Mouse (Mus musculus) ES-E14 (cell line): ENCODE measurements around the gene Gamt. TPM values are rescaled to one million over a fixed set of nuclear protein-coding genes. Genes with fewer than 3 reads are reported as not detected.

Experiments used
- DNase-seq: peaks from one replicate; pipeline ENCODE4 v3.0.0-alpha.2; 2013; ENCODE audit warnings: low read depth, low spot score
- H3K27ac ChIP-seq: 2 replicates; pipeline ENCODE4 v1.5.1; 2012; ENCODE audit warnings: low read depth, mild to moderate bottlenecking, low read length, moderate library complexity, mixed read lengths; ENCODE audit not compliant: poor library complexity, insufficient read depth, severe bottlenecking
- H3K36me3 ChIP-seq: 2 replicates; pipeline ENCODE4 v1.6.1; 2012; ENCODE audit warnings: mild to moderate bottlenecking, low read length, moderate library complexity, mixed read lengths; ENCODE audit not compliant: control insufficient read depth, poor library complexity, insufficient read depth, severe bottlenecking
- H3K4me1 ChIP-seq, 2 experiments: fragments of 150-350 bp in 1 of 2; sonication (generic) in 1 of 2; 2 replicates each; pipeline ENCODE4 v1.6.1; 2012; ENCODE audit warnings: low read length in 2 of 2, mild to moderate bottlenecking in 1 of 2, mixed read lengths in 1 of 2; ENCODE audit not compliant: control insufficient read depth in 2 of 2, insufficient read depth in 2 of 2, poor library complexity in 1 of 2
- H3K4me3 ChIP-seq, 2 experiments: fragments of 150-350 bp in 1 of 2; sonication (generic) in 1 of 2; 2 replicates each; pipeline ENCODE4 v1.5.1; 2012; ENCODE audit warnings: low read length in 2 of 2, low read depth in 1 of 2, mild to moderate bottlenecking in 1 of 2, mixed read lengths in 1 of 2; ENCODE audit not compliant: insufficient read depth in 1 of 2, poor library complexity in 1 of 2, severe bottlenecking in 1 of 2
- H3K9ac ChIP-seq: 2 replicates; pipeline ENCODE4 v1.6.1; 2012; ENCODE audit warnings: low read depth, mild to moderate bottlenecking, low read length, mixed read lengths; ENCODE audit not compliant: poor library complexity, insufficient read depth, severe bottlenecking
- H3K9me3 ChIP-seq: fragments of 150-350 bp; sonication (generic); 2 replicates; pipeline ENCODE4 v1.6.1; 2012; ENCODE audit warnings: low read depth, mild to moderate bottlenecking, low read length; ENCODE audit not compliant: control insufficient read depth, insufficient read depth
- CHD2 ChIP-seq: IDR thresholded peaks from 2 replicates; pipeline ENCODE4 v1.6.1; 2014; ENCODE audit warnings: mild to moderate bottlenecking, low read depth, low read length, inconsistent platforms
- HCFC1 ChIP-seq: IDR thresholded peaks from 2 replicates; pipeline ENCODE4 v1.6.1; 2012; ENCODE audit warnings: low read length, inconsistent platforms, borderline replicate concordance; ENCODE audit not compliant: insufficient read depth
- MAFK ChIP-seq: IDR thresholded peaks from 2 replicates; pipeline ENCODE4 v1.6.1; 2014; ENCODE audit warnings: mild to moderate bottlenecking, low read depth, low read length, inconsistent platforms; ENCODE audit not compliant: insufficient read depth
- ZC3H11A ChIP-seq: IDR thresholded peaks from 2 replicates; pipeline ENCODE4 v1.6.1; 2012; ENCODE audit warnings: low read depth, mild to moderate bottlenecking, inconsistent platforms, low read length, borderline replicate concordance
- ZNF384 ChIP-seq: IDR thresholded peaks from 2 replicates; pipeline ENCODE4 v1.6.1; 2012; ENCODE audit warnings: low read depth, low read length, inconsistent platforms
- in situ Hi-C, 2 experiments: fragments of 600-800 bp; cut with MboI; formaldehyde crosslinking; loops; one replicate each; pipeline ENCODE4 v1.15.1; 2025; ENCODE audit warnings: low sequenced_read_pairs in 2 of 2, inconsistent platforms in 1 of 2; ENCODE audit not compliant: unreplicated experiment in 2 of 2
- total RNA-seq: library from RNA; depleted of rRNA; stranded (reverse); fragments of 300-350 nt; gene quantifications from 2 replicates; pipeline ENCODE4 v1.2.3, GENCODE M21; 2012

Gene Gamt
- total RNA-seq, 1 experiment, result 2.9 TPM

DNA sequence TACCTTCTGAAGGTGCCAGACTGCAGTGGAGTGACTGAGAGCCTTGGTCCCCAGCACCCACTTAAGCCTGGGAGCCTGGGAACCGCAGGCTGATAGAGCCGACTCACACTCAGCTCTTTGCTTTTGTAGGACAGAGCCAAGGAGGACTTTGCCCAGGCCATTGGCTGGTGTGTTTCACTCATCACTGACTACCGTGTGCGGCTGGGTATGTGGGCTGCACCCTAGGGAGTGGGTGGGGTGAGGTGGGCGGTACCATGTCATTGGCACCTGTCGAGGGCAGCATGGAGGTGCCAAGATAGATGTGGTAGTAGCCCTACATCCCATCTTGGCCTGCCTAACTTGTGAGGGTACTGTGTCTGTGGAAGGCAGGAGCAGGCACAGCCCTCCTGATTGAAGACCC, 21.0 kb downstream of the Gamt start:
- Histone ChIP-seq H3K9me3 (no peaks in the 10 kb centered on the region), H3K36me3 (peaks cover 92% of the 10 kb centered on the region), H3K9ac (no peak overlapping the region), H3K27ac (no peak overlapping the region), H3K4me3 (no peak overlapping the region), H3K4me1 (no peaks in the 10 kb centered on the region; a peak in 1 of 4 replicates)
- TF ChIP-seq ZNF384 (no peak), MAFK (no peak), ZC3H11A (no peak), HCFC1 (no peak), CHD2 (no peak)
- in situ Hi-C loops, result loop anchor here in 1 of 2 experiments (10.0 kb wide), 1 partner anchor 65 kb away; the partner anchor contains the start of genes 1600002K03Rik and Efna2
- DNase-seq, result no peak

DNA sequence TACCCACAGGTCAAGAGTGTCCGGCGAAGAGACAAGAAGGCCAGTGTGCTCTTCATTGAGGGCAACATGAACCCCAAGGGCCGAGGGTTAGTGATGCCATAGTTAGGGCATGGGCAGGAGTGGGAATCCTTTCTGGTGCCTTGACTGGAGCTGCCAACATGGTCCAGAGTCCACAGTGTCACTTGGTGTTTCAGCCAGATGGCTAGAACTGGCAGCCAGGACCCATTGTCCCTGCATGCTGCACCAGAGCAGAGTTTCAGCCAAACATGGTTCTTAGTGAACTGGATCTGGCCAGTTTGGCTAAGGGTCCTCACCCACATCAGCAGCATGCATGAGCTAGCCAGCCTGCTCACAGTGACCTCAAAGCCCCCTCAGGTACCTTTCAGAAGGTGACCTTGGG, 22.5 kb downstream of the Gamt start:
- Histone ChIP-seq H3K4me1 (no peaks in the 10 kb centered on the region; a peak in 1 of 4 replicates), H3K36me3 (peaks cover 92% of the 10 kb centered on the region), H3K9me3 (no peaks in the 10 kb centered on the region), H3K4me3 (no peak overlapping the region), H3K27ac (no peak overlapping the region), H3K9ac (no peak overlapping the region)
- in situ Hi-C loops, result no loop called here
- DNase-seq, result no peak
- TF ChIP-seq MAFK, result no peak
- no peak for TF ChIP-seq CHD2
- no peak for TF ChIP-seq ZC3H11A
- TF ChIP-seq ZNF384, result no peak
- no peak for TF ChIP-seq HCFC1

DNA sequence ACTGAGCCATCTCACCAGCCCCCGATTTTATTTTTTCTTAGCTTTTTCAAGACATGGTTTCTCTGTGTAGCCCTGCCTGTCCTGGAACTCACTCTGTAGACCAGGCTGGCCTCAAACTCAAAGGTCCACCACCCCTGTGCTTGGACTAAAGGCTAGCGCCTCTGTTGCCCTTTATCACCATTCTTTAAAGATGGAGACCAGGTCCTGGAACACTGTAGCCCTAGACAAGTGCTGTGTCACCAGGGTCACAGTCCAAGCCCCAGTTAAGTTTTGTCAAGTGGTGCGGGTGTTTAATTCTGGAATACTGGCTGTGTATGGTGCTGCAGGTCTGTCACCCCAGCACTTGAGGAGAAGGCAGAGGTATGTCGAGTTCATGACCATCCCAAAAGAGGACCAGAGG, 23.8 kb downstream of the Gamt start:
- Histone ChIP-seq H3K4me3 (no peak overlapping the region), H3K27ac (no peak overlapping the region), H3K9me3 (no peaks in the 10 kb centered on the region), H3K36me3 (peaks cover 92% of the 10 kb centered on the region), H3K4me1 (no peaks in the 10 kb centered on the region; a peak in 1 of 4 replicates), H3K9ac (no peak overlapping the region)
- no peak for DNase-seq
- in situ Hi-C loops, result no loop called here
- TF ChIP-seq ZC3H11A, result no peak
- no peak for TF ChIP-seq ZNF384
- no peak for TF ChIP-seq CHD2
- no peak for TF ChIP-seq HCFC1
- no peak for TF ChIP-seq MAFK

DNA sequence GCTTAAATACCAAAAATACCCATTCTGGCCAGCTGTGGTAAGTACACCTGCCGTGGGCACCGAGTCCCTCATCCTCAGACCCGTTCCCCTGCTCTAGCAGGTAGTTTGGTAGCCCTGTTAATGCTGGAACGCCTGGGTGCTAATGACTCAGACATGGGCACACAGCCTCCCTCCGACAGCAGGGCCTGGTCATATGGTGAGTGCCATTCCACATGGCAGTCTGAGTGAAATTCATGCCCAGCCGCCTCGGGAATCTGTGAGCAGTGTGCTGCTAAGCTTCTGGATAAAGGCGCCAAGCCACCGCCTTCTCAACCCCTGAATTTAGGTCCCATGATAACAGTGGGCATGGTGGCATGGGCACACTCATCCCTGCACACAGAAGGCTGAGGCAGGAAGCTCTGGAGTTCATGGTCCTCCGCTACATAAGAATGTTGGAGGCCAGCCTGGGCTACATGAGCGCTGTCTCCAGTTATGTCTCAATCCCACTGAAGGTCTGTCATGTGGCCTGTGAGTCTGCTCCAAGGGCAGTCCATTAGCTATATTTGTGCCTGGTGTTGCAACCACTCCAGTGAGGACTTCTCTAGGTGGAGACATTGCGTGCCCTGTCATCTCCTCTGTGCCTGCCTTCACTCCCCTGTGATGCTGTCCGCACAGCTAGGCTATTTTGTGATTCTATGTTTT, 24.5 kb downstream of the Gamt start:
- in situ Hi-C loops, result no loop called here
- Histone ChIP-seq H3K4me1 (no peaks in the 10 kb centered on the region; a peak in 1 of 4 replicates), H3K9me3 (no peaks in the 10 kb centered on the region), H3K36me3 (peaks cover 93% of the 10 kb centered on the region), H3K27ac (no peak overlapping the region), H3K4me3 (no peak overlapping the region), H3K9ac (no peak overlapping the region)
- no peak for TF ChIP-seq ZNF384
- TF ChIP-seq HCFC1, result no peak
- TF ChIP-seq MAFK, result no peak
- TF ChIP-seq ZC3H11A, result no peak
- no peak for TF ChIP-seq CHD2
- DNase-seq, result no peak
